9 mouse cellular contexts compared by ENCODE assay signal in genomic region chr15:11904848-11905672, GRCm38 (mm10). TPM values are rescaled to one million over a fixed set of nuclear protein-coding genes. Genes with fewer than 3 reads are reported as not detected.
DNase-seq lines count a peak whose midpoint lies in the region; ATAC-seq and TF ChIP-seq lines count a peak whose summit lies in the region.
"Had no signal": no experiment of that assay in that cellular context is flagged by ENCODE, and none has a peak within 500 bp of the region (broad histone marks: within the 10 kb centered on the region; RNA-seq: fewer than 3 reads in every experiment).

No protein-coding gene starts in this region.

- H3K9me3 ChIP-seq in lung, embryonic 14.5 days (ENCODE audit: low read depth, low read length) = no peaks in the 10 kb centered on the region

- TF ChIP-seq POLR2A in heart, adult 2 months (IDR thresholded peaks at IDR 0.05; ENCODE audit: insufficient read depth, low read depth, low read length) = no peak
- TF ChIP-seq POLR2A in kidney, adult 2 months (IDR thresholded peaks at IDR 0.05; ENCODE audit: low read depth, low read length) = no peak

- H3K9ac ChIP-seq in heart, adult 2 months (ENCODE audit: low read depth, low read length) = peak overlapping the region; percentile 39
- peak overlapping the region; percentile 74 for H3K9ac ChIP-seq in lung, embryonic 14.5 days

- peaks cover 3% of the 10 kb centered on the region; the same call in 1 of the 2 replicates for H3K27me3 ChIP-seq in heart, adult 2 months (ENCODE audit: control insufficient read depth, insufficient read depth, low read length)
- no peaks in the 10 kb centered on the region for H3K27me3 ChIP-seq in kidney, adult 2 months (replicated peaks; ENCODE audit: control insufficient read depth, insufficient read depth, low read length)
- peaks cover 14% of the 10 kb centered on the region; the same call in 1 of the 2 replicates for H3K27me3 ChIP-seq in lung, embryonic 14.5 days (ENCODE audit: insufficient read depth, low read length)

- peak overlapping the region; percentile 62 for H3K4me3 ChIP-seq in heart, adult 2 months
- H3K4me3 ChIP-seq in kidney, adult 2 months (ENCODE audit: insufficient read depth, low read depth, low read length) = peak overlapping the region; percentile 38
- H3K4me3 ChIP-seq in lung, embryonic 14.5 days (ENCODE audit: low read depth, low read length) = peak overlapping the region; percentile 61

- ATAC-seq in lung, embryonic 14.5 days (ENCODE audit: insufficient read depth) = no peak
- ATAC-seq in erythroid progenitor cell, adult 5-6 weeks (replicated peaks; ENCODE audit: low FRiP score, poor library complexity, severe bottlenecking) = no peak

- no peaks in the 10 kb centered on the region for H3K36me3 ChIP-seq in heart, adult 2 months (ENCODE audit: control insufficient read depth, insufficient read depth, low read length)
- no peaks in the 10 kb centered on the region for H3K36me3 ChIP-seq in kidney, adult 2 months (ENCODE audit: control insufficient read depth, insufficient read depth, low read length)
- no peaks in the 10 kb centered on the region for H3K36me3 ChIP-seq in lung, embryonic 14.5 days (ENCODE audit: insufficient read depth)

- H3K79me2 ChIP-seq in heart, adult 2 months (replicated peaks; ENCODE audit: control insufficient read depth, insufficient read depth, low read length) = no peaks in the 10 kb centered on the region

- no peak for TF ChIP-seq EP300 in heart, adult 2 months (IDR thresholded peaks at IDR 0.05; ENCODE audit: insufficient read depth, low read depth, low read length)

- peak; percentile 37 to 57 for DNase-seq in heart, adult 18-20 months
- DNase-seq in heart, postnatal 25 days (ENCODE audit: low spot score) = no peak
- peak; percentile 59 for DNase-seq in embryo, embryonic 10 days (ENCODE audit: low spot score)
- DNase-seq in heart, adult 2 months = peak; percentile 49 to 54
- peak; percentile 38 for DNase-seq in kidney, adult 2 months
- peak; percentile 70 for DNase-seq in lung, embryonic 14.5 days
- DNase-seq in retina, embryonic 14.5 days (ENCODE audit: low spot score) = peak; percentile 60

- TF ChIP-seq CTCF in heart, adult 2 months (IDR thresholded peaks at IDR 0.05) = no peak
- no peak for TF ChIP-seq CTCF in kidney, adult 2 months (conservative IDR thresholded peaks at IDR 0.05; ENCODE audit: insufficient read depth, insufficient read length, low read depth, low read length)
- no peak for TF ChIP-seq CTCF in lung, embryonic 14.5 days (IDR thresholded peaks at IDR 0.05; ENCODE audit: low read depth)

- WGBS in heart, adult 2 months = under 1% methylated on average over 90 of the region's 90 CpGs
- WGBS in kidney, adult 2 months = under 1% methylated on average over 90 of the region's 90 CpGs
- WGBS in lung, embryonic 14.5 days = under 1% methylated on average over 87 of the region's 90 CpGs

- H3K4me1 ChIP-seq in heart, adult 2 months (ENCODE audit: control insufficient read depth, insufficient read depth, low read length) = peaks cover 2% of the 10 kb centered on the region
- H3K4me1 ChIP-seq in kidney, adult 2 months (ENCODE audit: control insufficient read depth, insufficient read depth, low read length) = 0 out of 2 replicates have a peak, but pooled peaks cover 3% of the 10 kb centered on the region
- peaks cover 4% of the 10 kb centered on the region for H3K4me1 ChIP-seq in lung, embryonic 14.5 days (ENCODE audit: insufficient read depth)

- peak overlapping the region; percentile 80 for H3K4me2 ChIP-seq in lung, embryonic 14.5 days

- H3K27ac ChIP-seq in heart, adult 2 months = peak overlapping the region; percentile 13; the same call in 1 of the 2 replicates
- no peak overlapping the region for H3K27ac ChIP-seq in kidney, adult 2 months (ENCODE audit: insufficient read depth, low read depth, low read length)
- peak overlapping the region; percentile 90 for H3K27ac ChIP-seq in lung, embryonic 14.5 days (ENCODE audit: low read depth)

- intact Hi-C loops in heart, postnatal 25 days (cut with DNase I) = loop anchor here (5.0 kb wide), 2 partner anchors 62 to 498 kb away; no protein-coding TSS in a partner anchor
- intact Hi-C loops in heart, adult 2 months (cut with DNase I) = loop anchor here (5.0 kb wide), 2 partner anchors 62 to 498 kb away; no protein-coding TSS in a partner anchor

RNA-seq across cellular contexts. Expression of gene Npr3, which starts 2.0 kb away (rescaled TPM):
- 10 to 100 TPM; 25.9 to 35.1 TPM for total RNA-seq in heart, adult 18-20 months (2021)
- total RNA-seq in heart, postnatal 25 days (2021) = 10 to 100 TPM; 34.0 to 38.2 TPM
- 10 to 100 TPM; 23.6 to 36.1 TPM for total RNA-seq in heart, adult 2 months (2021)
- 9.0 and 12.1 TPM in 2 replicates for polyA plus RNA-seq in heart, adult 2 months (2012; rRNA removed)
- polyA plus RNA-seq in kidney, adult 2 months (2012; rRNA removed) = 5.9 and 6.1 TPM in 2 replicates
- 11.2 and 11.3 TPM in 2 replicates for polyA plus RNA-seq in lung, embryonic 14.5 days (2014; fragmentation: Nextera tagmentation; extraction: Ambion mirVana)
- total RNA-seq in erythroid progenitor cell, adult 5-6 weeks (2015; ENCODE audit: low replicate concordance) = not detected in 2 replicates
- total RNA-seq in erythroid progenitor cell, adult 5-6 weeks (2017; ENCODE audit: low replicate concordance) = not detected in 2 replicates
- total RNA-seq: hematopoietic stem cell, adult 5-6 weeks had no signal

Comparison
In these comparisons a context has a peak if more than half of its experiments do, and no peak if none do; other contexts are left out.
1. RNA of gene Npr3, which starts 2.0 kb away (total RNA-seq): 34.0 to 38.2 TPM in heart, postnatal 25 days, 23.6 to 36.1 TPM in heart, adult 2 months and 25.9 to 35.1 TPM in heart, adult 18-20 months; not detected in erythroid progenitor cell, adult 5-6 weeks; every median in the first group is over 10 times any median in the second.
2. Peak in every context shown above with its lines, with median percentiles within 50 percentile points of each other: H3K4me3 ChIP-seq.